Mouse (Mus musculus) kidney, postnatal 10 days (tissue): Measurements from ENCODE around the gene Plp2.
"Not testable (repeated sequence)": the region's sequence is repeated elsewhere in the genome, so short reads cannot be mapped to it uniquely, and the experiment has no call there.

Source experiments
- DNase-seq: peaks from one replicate; pipeline ENCODE4 v3.0.0; 2021; ENCODE audit warnings: mixed read lengths

Gene Plp2

GRCm38 (mm10) chrX:7670921-7671623 is at the start of gene Plp2:
Plp2 (minus strand) TSS chrX:7671390.
- DNase-seq = peak; percentile 59

GRCm38 (mm10) chrX:7716058-7716457 is 44.9 kb upstream of the Plp2 start:
- not testable (repeated sequence) for DNase-seq

- peak; percentile 94 for DNase-seq
These were observed 43.1 kb upstream of the Plp2 start, which contains the start of gene Wdr45 for GRCm38 (mm10) chrX:7714135-7714899. Wdr45 (plus strand) TSS chrX:7714333.

GRCm38 (mm10) chrX:7713764-7714134 is 42.6 kb upstream of the Plp2 start:
- not testable (repeated sequence) for DNase-seq

- DNase-seq = peak; percentile 86
These were observed 25.8 kb upstream of the Plp2 start, which contains the start of gene Gpkow for GRCm38 (mm10) chrX:7696954-7697381. Gpkow (plus strand) TSS chrX:7697131.

- no peak for DNase-seq
These were observed 25.3 kb upstream of the Plp2 start for GRCm38 (mm10) chrX:7696520-7696919.

- peak; percentile 52 for DNase-seq
These were observed 21.7 kb upstream of the Plp2 start for GRCm38 (mm10) chrX:7692862-7693261.

- no peak for DNase-seq
These were observed 19.3 kb upstream of the Plp2 start for GRCm38 (mm10) chrX:7690486-7690885.

GRCm38 (mm10) chrX:7688321-7688720 is 17.1 kb upstream of the Plp2 start:
- DNase-seq = no peak

- peak; percentile 52 for DNase-seq
These were observed 9.7 kb upstream of the Plp2 start, which contains the start of gene Magix for GRCm38 (mm10) chrX:7680864-7681263. Magix (minus strand) TSS chrX:7681251.

GRCm38 (mm10) chrX:7680057-7680412 is 8.8 kb upstream of the Plp2 start:
- no peak for DNase-seq

- DNase-seq = peak; percentile 95
These were observed 8.3 kb upstream of the Plp2 start for GRCm38 (mm10) chrX:7679405-7680056.

- no peak for DNase-seq
These were observed 7.8 kb upstream of the Plp2 start for GRCm38 (mm10) chrX:7678986-7679385.

- DNase-seq = no peak
These were observed 3.8 kb upstream of the Plp2 start for GRCm38 (mm10) chrX:7675001-7675380.

- DNase-seq = peak; percentile 50
These were observed 3.3 kb upstream of the Plp2 start for GRCm38 (mm10) chrX:7674284-7675000.

GRCm38 (mm10) chrX:7673578-7674281 is 2.5 kb upstream of the Plp2 start:
- DNase-seq = peak; percentile 49

GRCm38 (mm10) chrX:7672739-7673138 is 1.5 kb upstream of the Plp2 start:
- DNase-seq = peak; percentile 27

- peak; percentile 79 for DNase-seq
These were observed 754 bp downstream of the Plp2 start for GRCm38 (mm10) chrX:7670390-7670881.

GRCm38 (mm10) chrX:7665739-7666502 is 5.3 kb downstream of the Plp2 start:
- no peak for DNase-seq

- no peak for DNase-seq
These were observed 6.4 kb downstream of the Plp2 start for GRCm38 (mm10) chrX:7664791-7665190.

GRCm38 (mm10) chrX:7662936-7663335 is 8.3 kb downstream of the Plp2 start:
- no peak for DNase-seq
